16 mouse cellular contexts compared by ENCODE assay signal in the genomic region with DNA sequence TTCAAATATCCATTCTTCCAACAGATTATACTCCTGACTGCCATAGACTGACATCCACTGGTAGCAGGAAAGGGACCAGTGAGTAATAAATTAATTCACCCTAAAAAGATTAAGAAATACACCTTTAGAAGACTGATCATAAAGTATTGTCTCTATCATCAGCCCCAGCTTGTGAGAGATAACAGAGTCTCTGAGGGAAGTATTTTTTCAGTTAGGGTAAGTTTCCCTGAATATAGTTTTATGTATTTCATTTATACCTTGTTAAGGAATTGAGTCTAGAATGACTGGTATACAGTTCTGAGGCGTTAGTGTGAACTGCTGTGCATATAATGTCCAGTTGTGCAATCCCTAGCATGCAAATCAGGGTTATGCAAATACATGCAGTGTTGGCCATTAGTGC.
"Had no signal": no experiment of that assay in that cellular context is flagged by ENCODE, and none has a peak within 500 bp of the region (broad histone marks: within the 10 kb centered on the region; RNA-seq: fewer than 3 reads in every experiment).

No protein-coding gene starts in this region.

- H3K4me2 ChIP-seq: neural tube, embryonic 13.5 days; neural tube, embryonic 15.5 days; stomach, embryonic 15.5 days had no signal

- H3K9ac ChIP-seq: neural tube, embryonic 13.5 days; neural tube, embryonic 15.5 days; stomach, embryonic 15.5 days had no signal

- H3K27me3 ChIP-seq: neural tube, embryonic 13.5 days; neural tube, embryonic 15.5 days; stomach, embryonic 15.5 days had no signal

- H3K27ac ChIP-seq: neural tube, embryonic 13.5 days; neural tube, embryonic 15.5 days; stomach, embryonic 15.5 days; stomach, postnatal 0 days had no signal

- H3K4me3 ChIP-seq: neural tube, embryonic 13.5 days; neural tube, embryonic 15.5 days; stomach, embryonic 15.5 days had no signal

- DNase-seq: retina, postnatal 1 day; right cerebral cortex, adult 18-20 months; right cerebral cortex, postnatal 14 days; right cerebral cortex, postnatal 25 days; right cerebral cortex, postnatal 4 days; spleen, adult 18-20 months; thymus, adult 18-20 months; thymus, adult 2 months; thymus, postnatal 14 days; thymus, postnatal 25 days; thymus, postnatal 36 days; thymus, postnatal 4 days had no signal

- H3K4me1 ChIP-seq: neural tube, embryonic 13.5 days; neural tube, embryonic 15.5 days; stomach, embryonic 15.5 days had no signal

- H3K9me3 ChIP-seq: neural tube, embryonic 13.5 days; neural tube, embryonic 15.5 days; stomach, embryonic 15.5 days had no signal

- H3K36me3 ChIP-seq: neural tube, embryonic 13.5 days; neural tube, embryonic 15.5 days; stomach, embryonic 15.5 days had no signal
